Mouse (Mus musculus) large intestine, adult 2 months (tissue): ENCODE results near the gene Xylt1. TPM values are rescaled to one million over a fixed set of nuclear protein-coding genes. Genes with fewer than 3 reads are reported as not detected.
A peak's percentile ranks its signal among the peaks of the same experiment; 100 is the strongest.

Source experiments
- DNase-seq: peaks from one replicate; pipeline ENCODE4 v3.0.0-alpha.2; 2012; ENCODE audit warnings: low read depth, low spot score
- WGBS: fragments of 180-500 bp; shearing (Covaris S2); methylation state at CpG from one replicate; pipeline ENCODE4 v1.1.7; 2018; 5-methylcytosine and 5-hydroxymethylcytosine counted together
- polyA plus RNA-seq: library from polyadenylated mRNA; depleted of rRNA; stranded (reverse); fragments of >200 nt; gene quantifications from 2 replicates; pipeline ENCODE4 v1.2.3, GENCODE M21; 2012

Xylt1 gene
- polyA plus RNA-seq, 1 experiment, result 1.1 TPM

- DNase-seq, result no peak
- WGBS, result 89% methylated on average over 5 of the region's 5 CpGs
Measured at GRCm38 (mm10) chr7:117429483-117429882, 48.7 kb downstream of the Xylt1 start.

DNA sequence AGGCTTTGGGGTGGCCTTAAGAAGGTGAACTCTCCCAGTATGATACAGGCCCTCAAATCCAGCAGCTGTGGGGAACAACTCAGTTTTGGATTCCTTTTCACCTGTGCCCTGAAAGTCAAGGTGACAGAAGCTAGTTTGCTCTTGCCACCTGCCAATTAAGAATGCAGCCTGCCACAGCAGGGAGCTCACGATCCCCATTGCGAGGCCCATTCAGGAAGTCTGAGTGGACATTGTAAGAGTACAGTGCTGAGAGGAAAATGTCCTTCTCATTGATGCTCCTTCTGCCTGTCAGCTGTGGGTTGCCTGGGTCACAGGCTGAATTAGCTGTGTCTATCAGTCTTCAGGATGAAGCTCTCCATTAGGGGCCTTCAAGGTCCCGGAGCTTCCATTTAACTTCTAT lies 49.1 kb downstream of the Xylt1 start:
- 74% methylated on average over 3 of the region's 3 CpGs for WGBS
- no peak for DNase-seq

GRCm38 (mm10) chr7:117430361-117430935 lies 49.7 kb downstream of the Xylt1 start:
- 52% methylated on average over 5 of the region's 5 CpGs for WGBS
- peak; percentile 54 for DNase-seq

DNA sequence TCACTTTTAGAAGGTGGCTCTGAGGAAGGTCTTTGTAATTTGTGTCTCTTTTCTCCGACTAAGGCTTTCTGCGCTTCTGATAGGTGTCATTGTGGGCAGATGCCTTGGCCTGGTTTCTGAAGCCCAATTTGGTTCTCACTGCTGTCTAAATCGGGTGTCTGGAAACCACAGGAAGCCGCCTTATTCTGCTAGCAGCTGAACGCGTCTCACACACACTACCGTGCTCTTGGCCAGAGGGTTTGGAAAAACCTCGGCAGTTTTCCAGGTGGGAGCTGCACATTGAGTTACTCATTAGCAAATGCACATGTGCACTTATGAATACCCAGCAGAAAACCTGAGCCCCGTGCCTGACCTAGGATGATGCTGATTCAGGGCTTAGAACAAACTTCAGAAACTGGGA lies 52.9 kb downstream of the Xylt1 start:
- DNase-seq, result no peak
- 39% methylated on average over 9 of the region's 9 CpGs for WGBS

DNA sequence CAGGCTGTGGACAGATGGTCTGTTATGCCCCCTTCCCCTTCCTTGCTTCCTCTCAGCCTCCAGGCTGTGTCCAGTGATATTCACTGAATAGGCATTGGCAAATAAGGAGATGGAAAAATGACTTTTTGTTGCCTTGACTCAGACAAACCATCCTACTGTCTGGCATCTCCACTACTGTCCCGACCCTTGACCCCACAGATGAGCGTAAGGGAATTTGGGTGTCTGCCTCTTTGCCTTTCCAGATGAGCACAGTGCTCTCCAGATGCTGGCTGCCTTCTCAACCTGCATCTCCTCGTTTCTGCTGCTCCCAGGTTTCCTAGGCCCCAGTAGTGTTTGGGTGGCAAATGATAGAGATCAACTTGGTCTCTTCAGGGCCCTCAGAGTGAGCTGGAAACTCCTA lies 54.3 kb downstream of the Xylt1 start:
- no peak for DNase-seq
- WGBS, result 79% methylated on average over 3 of the region's 3 CpGs

GRCm38 (mm10) chr7:117435730-117436441 lies 55.1 kb downstream of the Xylt1 start:
- no peak for DNase-seq
- 90% methylated on average over 12 of the region's 12 CpGs for WGBS

DNA sequence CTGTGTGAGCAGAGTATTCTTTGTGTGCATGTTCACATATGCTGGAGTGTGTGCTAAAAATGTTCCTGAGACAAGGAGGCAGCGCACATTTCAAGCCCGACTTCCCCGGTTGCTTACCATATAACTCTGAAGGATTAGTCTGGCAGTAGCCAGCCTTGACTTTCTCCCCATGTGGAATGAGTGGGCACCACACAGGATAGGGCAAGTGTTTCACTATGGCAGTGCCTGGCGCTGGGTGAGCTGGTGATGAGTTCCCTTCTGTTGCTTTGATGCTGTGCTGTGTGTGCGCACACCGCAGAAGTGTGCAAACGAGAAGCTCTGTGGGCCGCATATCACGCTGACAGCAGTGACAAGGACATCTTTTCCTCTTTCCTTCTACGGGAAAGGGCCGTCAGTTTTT lies 56.1 kb downstream of the Xylt1 start:
- 91% methylated on average over 11 of the region's 11 CpGs for WGBS
- DNase-seq, result no peak

GRCm38 (mm10) chr7:117440994-117441393 lies 60.2 kb downstream of the Xylt1 start:
- DNase-seq, result no peak
- WGBS, result 61% methylated on average over 3 of the region's 3 CpGs

GRCm38 (mm10) chr7:117442639-117443038 lies 61.9 kb downstream of the Xylt1 start:
- WGBS, result 69% methylated on average over 2 of the region's 2 CpGs

GRCm38 (mm10) chr7:117443215-117443614 lies 62.4 kb downstream of the Xylt1 start:
- 85% methylated on average over 7 of the region's 7 CpGs for WGBS
- DNase-seq, result no peak

More at GRCm38 (mm10) chr7:117442639-117443038, 61.9 kb downstream of the Xylt1 start:
- no peak for DNase-seq

DNA sequence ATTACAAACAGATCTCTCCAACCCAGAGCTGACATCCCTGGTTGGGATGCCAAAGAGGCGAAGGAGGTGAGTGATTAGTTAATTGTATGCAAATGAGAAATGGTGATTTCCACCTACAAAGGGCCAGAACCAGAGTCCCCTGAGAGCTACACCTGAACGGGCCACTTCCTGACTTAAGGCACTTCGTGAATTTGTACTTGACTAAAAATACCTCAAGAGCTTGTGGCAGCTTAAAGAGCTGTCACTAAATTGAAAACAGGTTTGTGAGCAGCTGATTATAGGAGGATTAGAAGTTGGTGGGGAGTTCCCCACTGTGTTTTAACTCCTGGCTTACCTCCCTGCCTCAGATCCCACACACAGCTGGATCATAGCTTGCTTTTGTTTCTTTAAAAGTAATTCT lies 64.7 kb downstream of the Xylt1 start:
- whole genome bisulfite sequencing, result 65% methylated on average over 3 of the region's 3 CpGs
- DNase-seq, result no peak

- 92% methylated on average over 5 of the region's 5 CpGs for WGBS
- DNase-seq, result no peak
Measured at GRCm38 (mm10) chr7:117449605-117450004, 68.8 kb downstream of the Xylt1 start.

DNA sequence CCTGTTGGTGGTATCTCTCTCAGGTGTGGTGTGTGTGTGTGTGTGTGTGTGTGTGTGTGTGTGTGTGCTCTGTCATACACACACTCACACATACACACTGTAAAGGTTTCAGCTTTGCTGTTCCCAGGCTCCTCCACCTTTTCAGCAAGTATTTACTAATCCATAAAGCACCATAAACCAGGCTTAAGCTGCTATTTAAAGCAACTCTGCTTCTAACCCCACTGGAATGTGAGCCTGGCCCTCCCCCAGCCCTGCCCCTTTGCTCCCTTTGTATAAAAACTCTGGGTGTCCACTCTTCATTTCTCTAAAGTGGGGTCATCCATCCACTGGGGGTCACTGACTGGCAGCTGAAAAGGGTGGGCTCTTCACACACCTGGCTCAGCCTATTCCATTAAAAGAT lies 70.4 kb downstream of the Xylt1 start:
- DNase-seq, result no peak

DNA sequence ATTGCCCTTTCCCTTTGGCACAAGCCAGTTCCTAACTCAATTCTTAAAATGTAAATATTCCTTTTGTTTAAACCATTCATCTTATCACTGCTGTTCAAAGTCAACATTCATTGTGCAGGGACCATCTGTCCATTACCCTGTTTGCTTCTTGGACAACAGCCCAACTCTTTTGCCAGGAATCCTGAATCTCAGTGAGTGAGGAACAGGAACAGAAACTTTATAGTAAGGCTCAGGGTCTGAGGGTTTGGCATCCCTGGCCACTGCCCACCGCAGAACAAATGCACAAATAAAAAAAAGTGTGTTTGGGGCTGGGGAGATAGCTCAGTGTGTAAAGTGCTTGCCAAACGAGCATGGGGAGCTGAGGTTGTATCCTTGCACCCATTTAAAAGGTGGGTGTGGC lies 71.5 kb downstream of the Xylt1 start:
- DNase-seq, result peak; percentile 36
- 14% methylated on average over 2 of the region's 2 CpGs for WGBS

DNA sequence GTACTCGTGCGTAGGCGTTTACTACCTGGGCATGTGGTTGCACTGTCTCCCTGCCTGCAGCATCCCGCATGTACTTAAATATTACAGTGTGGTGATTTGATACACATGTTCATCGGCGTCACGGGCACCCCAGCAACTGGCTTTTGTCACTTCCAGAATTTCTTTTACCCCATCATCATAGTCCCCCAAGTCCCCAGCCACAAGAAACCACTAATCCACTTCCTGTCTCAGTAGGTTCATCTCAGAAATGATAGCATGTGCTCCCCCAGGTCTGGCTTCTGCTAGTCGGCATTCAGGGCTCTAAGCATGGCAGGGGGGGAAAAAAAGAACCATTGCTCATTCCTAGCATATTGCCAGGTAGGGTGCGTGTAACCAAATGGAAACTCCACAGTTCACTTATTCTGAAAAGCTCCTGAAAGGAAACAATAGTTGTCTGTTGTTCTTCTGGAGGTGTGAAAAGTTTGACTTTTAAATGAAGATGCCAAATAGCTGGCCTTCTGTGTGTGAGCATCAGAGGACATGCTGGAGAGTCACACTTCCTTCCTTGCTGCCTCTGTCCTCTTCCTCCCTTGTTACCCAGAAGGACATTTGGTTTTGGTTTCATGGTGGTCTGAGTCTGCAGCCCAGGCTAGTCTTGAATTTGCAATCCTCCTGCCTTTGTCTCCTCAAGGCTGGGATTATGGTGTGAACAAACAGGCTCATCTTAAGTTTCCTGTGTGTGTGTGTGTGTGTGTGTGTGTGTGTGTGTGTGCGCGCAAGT lies 74.2 kb downstream of the Xylt1 start:
- WGBS, result 93% methylated on average over 11 of the region's 11 CpGs
- DNase-seq, result no peak

- no peak for DNase-seq
Measured at GRCm38 (mm10) chr7:117462196-117462935, 81.6 kb downstream of the Xylt1 start.

GRCm38 (mm10) chr7:117464956-117465355 lies 84.2 kb downstream of the Xylt1 start:
- no peak for DNase-seq
- 72% methylated on average over 4 of the region's 4 CpGs for WGBS

More at GRCm38 (mm10) chr7:117462196-117462935, 81.6 kb downstream of the Xylt1 start:
- WGBS, result 61% methylated on average over 7 of the region's 7 CpGs

DNA sequence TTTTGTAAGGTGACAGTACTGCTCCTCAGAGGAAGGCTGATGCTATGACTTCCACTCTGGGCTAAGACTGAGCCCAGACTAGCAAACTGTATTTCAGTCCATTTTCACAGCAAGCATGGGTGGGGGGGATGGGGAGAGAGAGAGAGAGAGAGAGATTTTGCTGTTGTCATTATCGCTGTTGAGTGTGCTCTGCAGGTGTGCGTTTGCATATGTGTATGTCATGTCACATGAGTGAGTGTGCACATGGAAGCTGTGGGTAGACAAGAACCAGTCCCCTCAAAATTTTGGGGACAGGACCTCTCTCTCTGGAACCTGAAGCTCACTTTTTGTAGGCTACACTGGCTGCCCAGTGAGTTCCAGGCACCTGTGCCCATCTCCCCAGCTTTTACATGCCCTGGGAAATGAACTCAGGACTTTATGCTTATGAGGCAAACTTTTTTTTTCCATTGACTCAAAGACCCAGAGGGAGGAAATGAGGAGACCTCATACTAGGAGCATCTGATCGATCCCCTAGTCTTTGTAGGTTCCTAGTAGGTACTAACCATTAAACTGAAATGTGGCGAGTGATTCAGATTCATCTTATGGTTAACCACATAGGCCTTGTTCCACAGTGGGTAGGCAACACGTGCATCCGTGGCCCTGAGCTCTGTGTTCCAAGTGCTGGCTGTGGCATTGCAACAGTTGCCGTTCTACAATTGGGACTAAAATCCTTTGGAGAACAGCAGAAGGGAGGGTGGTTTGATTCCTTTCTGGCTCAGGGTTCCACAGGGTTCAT lies 85.4 kb downstream of the Xylt1 start:
- WGBS, result 88% methylated on average over 7 of the region's 7 CpGs
- DNase-seq, result no peak

DNA sequence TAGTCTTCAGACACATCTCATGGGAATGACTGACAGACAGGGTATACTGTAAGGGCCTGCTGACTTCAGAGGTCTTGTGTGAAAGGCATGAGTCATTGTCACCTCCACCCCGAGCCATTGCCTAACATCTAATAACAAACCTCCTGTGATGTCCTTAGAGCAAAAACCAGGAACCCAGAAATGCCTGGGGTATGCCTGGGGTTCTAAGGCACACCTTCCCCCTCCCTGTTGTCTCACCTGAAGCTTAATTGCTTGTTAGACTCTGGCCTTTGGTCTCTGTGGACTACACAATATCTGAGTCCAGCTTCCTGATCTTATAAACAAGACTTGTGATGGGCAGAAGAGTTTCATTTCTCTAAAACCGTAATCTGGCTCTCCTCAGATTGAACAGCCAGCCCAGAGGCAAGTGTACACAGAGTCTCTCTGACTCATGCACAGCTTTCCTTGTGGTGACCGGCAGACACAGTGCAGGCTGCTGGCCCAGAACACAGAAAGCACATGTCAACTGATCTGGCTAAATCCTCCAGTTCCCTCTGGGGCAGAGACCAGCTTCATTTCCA lies 89.5 kb downstream of the Xylt1 start:
- peak; percentile 77 for DNase-seq
- WGBS, result 10% methylated on average over 3 of the region's 3 CpGs
